Mouse (Mus musculus): ENCODE data around the gene Rnf149.
A peak's percentile ranks its signal among the peaks of the same experiment; 100 is the strongest.

Gene Rnf149

GRCm38 (mm10) chr1:39528319-39528718 is 48.9 kb downstream of the Rnf149 start:
- DNase-seq (ENCODE audit: low spot score), result no peak

- peak; percentile 32 for DNase-seq (ENCODE audit: low spot score)
These were observed 49.8 kb downstream of the Rnf149 start for GRCm38 (mm10) chr1:39527432-39527831.

- no peak for DNase-seq (ENCODE audit: low spot score)
These were observed 50.6 kb downstream of the Rnf149 start for GRCm38 (mm10) chr1:39526371-39527167.

GRCm38 (mm10) chr1:39525763-39526162 is 51.4 kb downstream of the Rnf149 start:
- DNase-seq (ENCODE audit: low spot score), result no peak

- no peak for DNase-seq (ENCODE audit: low spot score)
These were observed 54.7 kb downstream of the Rnf149 start for GRCm38 (mm10) chr1:39522519-39522918.

- no peak for DNase-seq (ENCODE audit: low spot score)
These were observed 55.9 kb downstream of the Rnf149 start for GRCm38 (mm10) chr1:39521326-39521725.

- no peak for DNase-seq (ENCODE audit: low spot score)
These were observed 61.8 kb downstream of the Rnf149 start for GRCm38 (mm10) chr1:39515303-39515991.

GRCm38 (mm10) chr1:39512183-39512582 is 65.0 kb downstream of the Rnf149 start:
- DNase-seq (ENCODE audit: low spot score), result no peak

- DNase-seq (ENCODE audit: low spot score), result no peak
These were observed 65.4 kb downstream of the Rnf149 start for GRCm38 (mm10) chr1:39511775-39512174.

GRCm38 (mm10) chr1:39505600-39505999 is 71.6 kb downstream of the Rnf149 start:
- no peak for DNase-seq (ENCODE audit: low spot score)

- no peak for DNase-seq (ENCODE audit: low spot score)
These were observed 72.9 kb downstream of the Rnf149 start for GRCm38 (mm10) chr1:39504261-39504660.

GRCm38 (mm10) chr1:39502817-39503633 is 74.2 kb downstream of the Rnf149 start:
- DNase-seq (ENCODE audit: low spot score), result no peak
